Mouse (Mus musculus) kidney, embryonic 16.5 days (tissue): ENCODE measurements around the gene Rbpjl. TPM values are rescaled to one million over a fixed set of nuclear protein-coding genes. Genes with fewer than 3 reads are reported as not detected.

Source experiments
- ATAC-seq: fragments of 200-750 bp; cut with Nextera tagmentation; 2 replicates; pipeline ENCODE4 v1.8.0; 2017; ENCODE audit warnings: moderate TSS enrichment; ENCODE audit not compliant: low FRiP score, low TSS enrichment
- H3K27ac ChIP-seq: fragments of 300-500 bp; sonication (generic); 2 replicates; pipeline ENCODE4 v1.5.1; 2014; ENCODE audit warnings: low read length
- H3K27me3 ChIP-seq: fragments of 300-500 bp; sonication (generic); 2 replicates; pipeline ENCODE4 v1.6.1; 2014; ENCODE audit warnings: low read length, control low read depth, mixed read lengths; ENCODE audit not compliant: insufficient read depth
- H3K36me3 ChIP-seq: fragments of 300-500 bp; sonication (generic); 2 replicates; pipeline ENCODE4 v1.6.1; 2014; ENCODE audit warnings: low read length, control low read depth, mixed read lengths; ENCODE audit not compliant: insufficient read depth
- H3K4me1 ChIP-seq: fragments of 300-500 bp; sonication (generic); 2 replicates; pipeline ENCODE4 v1.6.1; 2014; ENCODE audit warnings: low read length, control low read depth, mixed read lengths; ENCODE audit not compliant: insufficient read depth
- H3K4me2 ChIP-seq: fragments of 300-500 bp; sonication (generic); replicated peaks from 2 replicates; pipeline ENCODE4 v1.6.1; 2014; ENCODE audit warnings: low read depth, low read length
- H3K4me3 ChIP-seq: fragments of 300-500 bp; sonication (generic); 2 replicates; pipeline ENCODE4 v1.5.1; 2014; ENCODE audit warnings: mild to moderate bottlenecking, low read length
- H3K9ac ChIP-seq: fragments of 300-500 bp; sonication (generic); replicated peaks from 2 replicates; pipeline ENCODE4 v1.6.1; 2014; ENCODE audit warnings: low read length
- H3K9me3 ChIP-seq: fragments of 300-500 bp; sonication (generic); 2 replicates; pipeline ENCODE4 v1.6.1; 2016; ENCODE audit warnings: low read length, control low read depth
- WGBS: fragments of 180-500 bp; shearing (Covaris S2); extraction: QIAGEN DNeasy Blood & Tissue Kit; methylation state at CpG from one replicate; pipeline ENCODE4 v1.1.7; 2014; 5-methylcytosine and 5-hydroxymethylcytosine counted together
- polyA plus RNA-seq: library from polyadenylated mRNA; unstranded; fragments of >200 nt; fragmentation: Nextera tagmentation; extraction: Ambion mirVana; gene quantifications from 2 replicates; pipeline ENCODE4 v1.2.1, GENCODE M21; 2015

The Rbpjl gene
- polyA plus RNA-seq, 1 experiment from 2014 or later, result 0.29 TPM

GRCm38 (mm10) chr2:164389499-164389898, 13.4 kb upstream of the Rbpjl start:
- Histone ChIP-seq H3K27me3 (peaks cover 29% of the 10 kb centered on the region), H3K4me2 (peak overlapping the region; percentile 61), H3K36me3 (no peaks in the 10 kb centered on the region), H3K4me1 (peaks cover 14% of the 10 kb centered on the region; the same call in 1 of the 2 replicates), H3K4me3 (peak overlapping the region; percentile 51), H3K27ac (no peak overlapping the region), H3K9ac (0 out of 2 replicates have a peak overlapping the region, but pooled peaks have one; percentile 40), H3K9me3 (no peaks in the 10 kb centered on the region)
- ATAC-seq, result peak; percentile 71
- 0% methylated on average over 30 of the region's 30 CpGs for WGBS

GRCm38 (mm10) chr2:164393126-164393525, 9.8 kb upstream of the Rbpjl start:
- peaks cover 6% of the 10 kb centered on the region; the same call in 1 of the 2 replicates for H3K4me1 ChIP-seq
- no peak overlapping the region for H3K9ac ChIP-seq
- no peak overlapping the region for H3K4me3 ChIP-seq
- ATAC-seq, result no peak
- H3K9me3 ChIP-seq, result 0 out of 2 replicates have a peak, but pooled peaks cover 3% of the 10 kb centered on the region
- WGBS, result 71% methylated on average over 29 of the region's 29 CpGs
- H3K36me3 ChIP-seq, result no peaks in the 10 kb centered on the region
- no peak overlapping the region for H3K4me2 ChIP-seq
- no peak overlapping the region for H3K27ac ChIP-seq
- H3K27me3 ChIP-seq, result peaks cover 16% of the 10 kb centered on the region

- no peak overlapping the region for H3K4me2 ChIP-seq
- ATAC-seq, result no peak
- WGBS, result 92% methylated on average over 7 of the region's 7 CpGs
- H3K27ac ChIP-seq, result no peak overlapping the region
- H3K4me3 ChIP-seq, result no peak overlapping the region
- no peak overlapping the region for H3K9ac ChIP-seq
- H3K27me3 ChIP-seq, result peaks cover 24% of the 10 kb centered on the region
- peaks cover 5% of the 10 kb centered on the region for H3K4me1 ChIP-seq
- H3K9me3 ChIP-seq, result 0 out of 2 replicates have a peak, but pooled peaks cover 3% of the 10 kb centered on the region
- H3K36me3 ChIP-seq, result no peaks in the 10 kb centered on the region
These were observed 6.9 kb upstream of the Rbpjl start for GRCm38 (mm10) chr2:164396076-164396475.

GRCm38 (mm10) chr2:164396911-164397310, 6.0 kb upstream of the Rbpjl start:
- peaks cover 5% of the 10 kb centered on the region for H3K4me1 ChIP-seq
- H3K27ac ChIP-seq, result no peak overlapping the region
- H3K36me3 ChIP-seq, result no peaks in the 10 kb centered on the region
- no peak overlapping the region for H3K9ac ChIP-seq
- ATAC-seq, result no peak
- 71% methylated on average over 12 of the region's 12 CpGs for WGBS
- H3K27me3 ChIP-seq, result peaks cover 33% of the 10 kb centered on the region
- H3K4me2 ChIP-seq, result no peak overlapping the region
- 0 out of 2 replicates have a peak, but pooled peaks cover 3% of the 10 kb centered on the region for H3K9me3 ChIP-seq
- H3K4me3 ChIP-seq, result no peak overlapping the region

- H3K36me3 ChIP-seq, result no peaks in the 10 kb centered on the region
- H3K9me3 ChIP-seq, result no peaks in the 10 kb centered on the region
- no peak overlapping the region for H3K27ac ChIP-seq
- no peak overlapping the region for H3K9ac ChIP-seq
- H3K27me3 ChIP-seq, result peaks cover 94% of the 10 kb centered on the region
- no peak overlapping the region for H3K4me3 ChIP-seq
- ATAC-seq, result no peak
- WGBS, result 17% methylated on average over 14 of the region's 14 CpGs
- no peak overlapping the region for H3K4me2 ChIP-seq
- H3K4me1 ChIP-seq, result peaks cover 17% of the 10 kb centered on the region
These were observed 598 bp downstream of the Rbpjl start for GRCm38 (mm10) chr2:164403396-164404081.

GRCm38 (mm10) chr2:164404082-164404990, 1.4 kb downstream of the Rbpjl start:
- Histone ChIP-seq H3K27me3 (peaks cover 96% of the 10 kb centered on the region), H3K4me2 (peak overlapping the region; percentile 59), H3K36me3 (no peaks in the 10 kb centered on the region), H3K4me1 (peaks cover 17% of the 10 kb centered on the region), H3K4me3 (peak overlapping the region; percentile 39), H3K9ac (peak overlapping the region; percentile 33), H3K27ac (no peak overlapping the region), H3K9me3 (no peaks in the 10 kb centered on the region)
- WGBS, result 1% methylated on average over 41 of the region's 49 CpGs
- ATAC-seq, result no peak

- peak within 1 kb of the TSS; percentile 33 for H3K9ac ChIP-seq
- H3K4me2 ChIP-seq, result peak within 1 kb of the TSS; percentile 59
- ATAC-seq, result no peak
- no peak within 1 kb of the TSS for H3K27ac ChIP-seq
- H3K4me3 ChIP-seq, result peak within 1 kb of the TSS; percentile 39
- peaks cover 17% of the 10 kb centered on the region for H3K4me1 ChIP-seq
- 10% methylated on average over 9 of the region's 9 CpGs for WGBS
- H3K9me3 ChIP-seq, result no peaks in the 10 kb centered on the region
- H3K27me3 ChIP-seq, result peaks cover 96% of the 10 kb centered on the region
- no peaks in the 10 kb centered on the region for H3K36me3 ChIP-seq
These were observed 2.1 kb downstream of the Rbpjl start, which contains the start of gene Matn4 for GRCm38 (mm10) chr2:164405060-164405459. TSS of gene Matn4 (minus strand) at chr2:164405160.

- Histone ChIP-seq H3K27ac (no peak overlapping the region), H3K4me3 (no peak overlapping the region), H3K27me3 (peaks cover 96% of the 10 kb centered on the region), H3K9ac (no peak overlapping the region), H3K4me2 (no peak overlapping the region), H3K4me1 (peaks cover 16% of the 10 kb centered on the region), H3K9me3 (no peaks in the 10 kb centered on the region), H3K36me3 (no peaks in the 10 kb centered on the region)
- no peak for ATAC-seq
- WGBS, result 44% methylated on average over 5 of the region's 5 CpGs
These were observed 2.6 kb downstream of the Rbpjl start for GRCm38 (mm10) chr2:164405519-164405918.

GRCm38 (mm10) chr2:164407708-164408107, 4.8 kb downstream of the Rbpjl start:
- H3K27me3 ChIP-seq, result peaks cover 80% of the 10 kb centered on the region

More at GRCm38 (mm10) chr2:164407708-164408107, 4.8 kb downstream of the Rbpjl start:
- no peak for ATAC-seq
- no peaks in the 10 kb centered on the region for H3K9me3 ChIP-seq
- no peak overlapping the region for H3K27ac ChIP-seq
- no peak overlapping the region for H3K9ac ChIP-seq
- WGBS, result under 1% methylated on average over 22 of the region's 22 CpGs
- H3K4me1 ChIP-seq, result peaks cover 12% of the 10 kb centered on the region
- peak overlapping the region; percentile 29; the same call in 1 of the 2 replicates for H3K4me2 ChIP-seq
- H3K4me3 ChIP-seq, result 0 out of 2 replicates have a peak overlapping the region, but pooled peaks have one; percentile 17
- H3K36me3 ChIP-seq, result no peaks in the 10 kb centered on the region
